12 mouse cellular contexts compared by ENCODE assay signal in the genomic region with DNA sequence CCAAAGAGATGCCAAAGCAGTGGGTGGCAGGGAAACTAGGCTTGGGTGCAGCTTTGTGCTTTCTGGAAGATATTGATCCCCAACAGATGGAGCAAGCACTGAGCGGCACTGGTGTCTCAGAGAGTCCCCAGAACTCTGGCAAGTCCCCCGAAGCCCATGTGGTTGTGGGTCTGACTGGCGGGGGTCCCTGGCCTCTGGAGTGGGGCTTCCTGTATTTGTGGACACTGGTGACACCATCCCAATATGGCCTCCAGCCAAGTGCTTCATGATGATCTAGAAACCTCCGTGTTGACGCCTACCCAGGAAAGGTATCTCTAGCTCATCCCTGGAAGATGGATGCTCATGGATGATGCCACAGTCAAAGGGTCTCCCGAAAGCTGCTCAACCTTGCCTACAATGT.
"Had no signal": no experiment of that assay in that cellular context is flagged by ENCODE, and none has a peak within 500 bp of the region (broad histone marks: within the 10 kb centered on the region; RNA-seq: fewer than 3 reads in every experiment).

No protein-coding gene starts in this region.

- H3K36me3 ChIP-seq: kidney, embryonic 15.5 days; limb, embryonic 15.5 days; liver, embryonic 13.5 days; lung, embryonic 15.5 days; midbrain, embryonic 12.5 days; stomach, embryonic 15.5 days had no signal

- H3K4me1 ChIP-seq: liver, embryonic 13.5 days had no signal

- DNase-seq: kidney, adult 2 months; kidney, postnatal 14 days; liver, embryonic 13.5 days; liver, postnatal 0 days; thymus, adult 2 months; thymus, postnatal 25 days had no signal

- H3K27ac ChIP-seq: kidney, embryonic 15.5 days; limb, embryonic 15.5 days; liver, embryonic 13.5 days; lung, embryonic 15.5 days; midbrain, embryonic 12.5 days; stomach, embryonic 15.5 days had no signal

- ATAC-seq: intestine, embryonic 16.5 days; liver, postnatal 0 days had no signal

- H3K4me3 ChIP-seq: kidney, embryonic 15.5 days; limb, embryonic 15.5 days; liver, embryonic 13.5 days; lung, embryonic 15.5 days; midbrain, embryonic 12.5 days; stomach, embryonic 15.5 days had no signal

- H3K4me2 ChIP-seq: kidney, embryonic 15.5 days; limb, embryonic 15.5 days; liver, embryonic 13.5 days; lung, embryonic 15.5 days; midbrain, embryonic 12.5 days; stomach, embryonic 15.5 days had no signal

- H3K9me3 ChIP-seq: kidney, embryonic 15.5 days; limb, embryonic 15.5 days; liver, embryonic 13.5 days; lung, embryonic 15.5 days; midbrain, embryonic 12.5 days; stomach, embryonic 15.5 days had no signal

- H3K9ac ChIP-seq: kidney, embryonic 15.5 days; limb, embryonic 15.5 days; liver, embryonic 13.5 days; liver, postnatal 0 days; lung, embryonic 15.5 days; midbrain, embryonic 12.5 days; stomach, embryonic 15.5 days had no signal
